Mouse (Mus musculus) olfactory bulb, adult 2 months (tissue): ENCODE results near the gene Magel2. TPM values are rescaled to one million over a fixed set of nuclear protein-coding genes. Genes with fewer than 3 reads are reported as not detected.

ENCODE experiments used
- H3K27ac ChIP-seq: fragments of 200-500 bp; 2 replicates; pipeline ENCODE4 v1.5.1; 2012; ENCODE audit warnings: low read depth, low read length; ENCODE audit not compliant: insufficient read depth
- H3K4me1 ChIP-seq: fragments of 200-500 bp; 2 replicates; pipeline ENCODE4 v1.6.1; 2012; ENCODE audit warnings: low read length; ENCODE audit not compliant: control insufficient read depth, insufficient read depth
- H3K4me3 ChIP-seq: fragments of 200-500 bp; 2 replicates; pipeline ENCODE4 v1.5.1; 2012; ENCODE audit warnings: mild to moderate bottlenecking, low read depth, low read length, moderate library complexity; ENCODE audit not compliant: insufficient read depth
- CTCF ChIP-seq: fragments of 200-500 bp; IDR thresholded peaks from 2 replicates; pipeline ENCODE4 v1.5.1; 2012; ENCODE audit warnings: low read depth, mild to moderate bottlenecking, low read length, moderate library complexity; ENCODE audit not compliant: insufficient read depth
- POLR2A ChIP-seq: fragments of 200-500 bp; IDR thresholded peaks from 2 replicates; pipeline ENCODE4 v1.6.1; 2012; ENCODE audit warnings: mild to moderate bottlenecking, low read depth, low read length, moderate library complexity; ENCODE audit not compliant: insufficient read depth
- WGBS: fragments of 180-500 bp; shearing (Covaris S2); methylation state at CpG from one replicate; pipeline ENCODE4 v1.1.7; 2018; 5-methylcytosine and 5-hydroxymethylcytosine counted together
- polyA plus RNA-seq: library from polyadenylated mRNA; stranded (reverse); fragments of >200 nt; gene quantifications from 2 replicates; pipeline ENCODE4 v1.2.4, GENCODE M21; 2012; ENCODE audit warnings: low replicate concordance; ENCODE audit not compliant: missing spikeins, insufficient read depth, insufficient read length

The Magel2 gene
- polyA plus RNA-seq, 1 experiment = not detected

DNA sequence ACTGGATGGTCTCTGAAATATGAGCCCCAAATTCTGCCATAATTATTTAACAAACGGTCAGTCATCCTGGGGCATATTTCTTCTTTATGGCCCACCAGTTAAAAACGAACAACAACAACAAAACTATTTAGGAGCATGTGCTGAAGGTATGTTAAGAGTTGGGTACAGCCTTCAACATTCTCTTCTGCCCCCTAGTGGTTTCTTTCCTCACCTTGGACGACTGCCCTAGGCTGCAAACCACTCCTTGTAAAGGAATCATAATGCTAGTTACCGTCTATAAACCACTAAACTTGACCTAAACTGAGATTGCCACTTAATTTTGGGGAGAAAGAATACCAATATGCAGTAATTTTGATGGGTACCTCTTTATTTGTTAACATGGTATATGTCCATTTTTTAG lies 1.2 kb upstream of the Magel2 start:
- TF ChIP-seq POLR2A (no peak), CTCF (no peak)
- Histone ChIP-seq H3K4me1 (peaks cover 7% of the 10 kb centered on the region), H3K4me3 (no peak overlapping the region), H3K27ac (no peak overlapping the region)
- 31% methylated on average over 4 of the region's 4 CpGs for WGBS

DNA sequence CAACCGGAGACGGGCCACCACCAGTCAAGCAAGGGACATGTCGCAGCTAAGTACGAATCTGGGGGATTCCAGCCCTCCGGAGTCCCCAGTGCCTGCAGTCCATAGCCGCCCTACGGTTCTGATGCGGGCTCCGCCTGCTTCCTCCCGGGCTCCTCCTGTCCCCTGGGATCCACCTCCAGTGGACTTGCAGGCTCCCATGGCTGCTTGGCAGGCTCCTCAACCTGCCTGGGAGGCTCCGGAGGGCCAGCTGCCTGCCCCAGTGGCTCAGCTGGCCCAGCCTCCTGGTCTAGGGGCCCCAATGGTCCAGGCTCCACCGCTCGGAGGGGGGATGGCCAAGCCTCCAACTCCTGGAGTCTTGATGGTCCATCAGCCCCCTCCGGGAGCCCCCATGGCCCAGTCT lies 503 bp downstream of the Magel2 start:
- Histone ChIP-seq H3K27ac (no peak overlapping the region), H3K4me1 (peaks cover 7% of the 10 kb centered on the region), H3K4me3 (peak overlapping the region; percentile 15)
- WGBS = 37% methylated on average over 14 of the region's 14 CpGs
- no peak for TF ChIP-seq POLR2A
- TF ChIP-seq CTCF = no peak

DNA sequence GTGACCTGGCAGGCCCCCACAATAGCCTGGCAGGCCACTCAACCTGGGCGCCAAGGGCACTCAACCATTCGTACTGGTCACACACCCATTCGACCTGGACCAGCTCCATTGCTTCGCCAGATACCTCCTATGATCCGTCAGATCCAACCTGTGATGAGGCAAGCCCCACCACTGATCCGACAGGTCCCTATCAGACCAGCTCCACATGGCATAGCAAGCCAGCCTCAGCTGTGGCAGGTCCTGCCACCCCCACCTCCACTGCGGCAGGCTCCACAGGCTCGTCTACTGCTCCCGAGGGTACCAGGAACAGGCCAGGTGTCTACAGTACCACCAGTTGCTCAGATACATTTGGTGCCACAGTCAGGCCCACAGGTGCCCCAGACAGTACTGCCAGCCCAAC lies 1.7 kb downstream of the Magel2 start:
- Histone ChIP-seq H3K4me1 (peaks cover 7% of the 10 kb centered on the region), H3K27ac (no peak overlapping the region), H3K4me3 (no peak overlapping the region)
- 92% methylated on average over 9 of the region's 9 CpGs for WGBS
- TF ChIP-seq POLR2A (no peak), CTCF (no peak)

DNA sequence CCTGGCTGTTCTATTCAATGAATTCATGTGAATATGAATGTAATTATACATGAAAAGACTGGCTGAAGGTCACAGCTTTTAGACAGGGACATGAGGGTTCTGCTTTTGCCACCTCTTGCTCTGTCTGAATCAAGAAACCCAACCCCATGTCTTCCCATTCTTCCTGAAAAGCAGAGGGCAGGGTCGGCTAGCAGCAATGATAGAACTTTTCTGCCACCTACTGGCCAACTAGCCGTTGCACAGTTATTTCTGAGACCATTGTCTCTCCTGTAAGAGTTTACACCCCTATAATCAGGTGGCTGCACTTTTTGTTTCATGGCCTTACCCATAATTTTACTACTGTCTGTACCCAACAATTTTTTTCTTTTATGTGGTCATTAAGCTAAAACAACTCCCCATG lies 5.6 kb downstream of the Magel2 start:
- TF ChIP-seq POLR2A (no peak), CTCF (no peak)
- Histone ChIP-seq H3K4me3 (no peak overlapping the region), H3K27ac (no peak overlapping the region), H3K4me1 (peaks cover 1% of the 10 kb centered on the region)
- 14% methylated on average over 2 of the region's 2 CpGs for WGBS

DNA sequence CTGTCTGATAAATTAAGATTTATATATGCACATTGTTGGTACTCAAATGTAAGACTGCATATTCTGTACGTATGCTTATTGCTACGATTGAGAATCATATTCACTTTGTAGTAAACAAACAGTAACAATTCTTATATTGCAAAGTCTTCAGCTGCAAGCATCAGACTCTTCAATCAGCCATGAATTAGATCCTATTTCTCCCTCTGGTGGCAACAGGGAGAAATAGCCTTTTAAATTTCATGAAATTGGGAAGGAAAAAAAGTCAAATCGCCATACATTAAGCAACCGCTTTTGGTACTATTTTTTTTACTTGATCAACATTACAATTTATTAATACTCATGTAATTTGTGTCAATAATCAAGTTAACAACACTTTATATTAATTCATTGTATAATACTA lies 11.5 kb downstream of the Magel2 start:
- H3K4me1 ChIP-seq = no peaks in the 10 kb centered on the region
- TF ChIP-seq CTCF (no peak), POLR2A (no peak)
- WGBS = 44% methylated on average over 4 of the region's 4 CpGs
- H3K27ac ChIP-seq = no peak overlapping the region
- no peak overlapping the region for H3K4me3 ChIP-seq

DNA sequence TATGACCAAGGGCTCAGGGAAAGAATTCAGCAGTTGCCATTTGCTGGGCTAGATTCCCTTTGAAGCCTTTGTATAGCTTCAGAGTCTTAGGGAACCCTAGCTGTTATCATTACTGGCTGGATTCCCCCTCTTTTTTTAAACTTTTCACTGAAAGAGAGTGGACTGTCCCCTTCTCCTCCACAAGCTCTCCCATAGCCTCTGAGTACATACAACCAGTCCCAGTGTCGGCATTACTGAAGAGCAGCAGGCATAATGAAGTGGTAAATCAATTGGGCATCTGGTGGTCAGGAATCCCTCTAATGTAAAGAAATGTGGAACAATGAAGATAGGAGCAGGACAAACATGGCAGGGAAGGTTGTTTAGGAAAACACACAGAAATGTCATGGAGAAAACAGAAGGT lies 15.4 kb downstream of the Magel2 start:
- H3K4me3 ChIP-seq = no peak overlapping the region
- TF ChIP-seq POLR2A (no peak), CTCF (no peak)
- no peak overlapping the region for H3K27ac ChIP-seq
- no peaks in the 10 kb centered on the region for H3K4me1 ChIP-seq
- WGBS = 56% methylated on average over 1 of the region's 1 CpGs

DNA sequence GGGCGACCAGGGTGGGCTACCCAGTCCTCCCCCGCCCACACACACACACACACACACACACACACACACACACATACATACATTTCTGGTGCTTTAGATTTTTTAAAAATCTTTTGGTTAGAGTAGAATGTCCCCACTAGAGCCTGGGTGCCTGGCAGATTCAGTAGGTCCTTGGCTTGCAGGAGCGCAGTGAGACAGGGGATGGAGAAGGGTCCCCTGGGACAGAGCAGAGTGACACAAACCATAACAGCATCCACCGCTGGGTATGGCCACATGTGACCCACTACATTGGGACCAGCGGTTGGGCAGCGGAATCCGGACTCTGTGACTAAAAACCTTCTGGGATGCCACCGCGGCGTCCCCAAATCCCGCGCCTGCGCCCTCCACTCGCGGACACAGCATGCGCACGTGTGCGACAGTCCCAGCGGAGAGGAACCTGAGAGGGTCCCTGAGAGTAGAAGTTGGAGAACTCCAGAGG lies 29.8 kb downstream of the Magel2 start:
- 0 out of 2 replicates have a peak, but pooled peaks cover 3% of the 10 kb centered on the region for H3K4me1 ChIP-seq
- H3K4me3 ChIP-seq = peak overlapping the region; percentile 37
- no peak overlapping the region for H3K27ac ChIP-seq
- no peak for TF ChIP-seq CTCF
- TF ChIP-seq POLR2A = no peak
- 48% methylated on average over 19 of the region's 19 CpGs for WGBS

DNA sequence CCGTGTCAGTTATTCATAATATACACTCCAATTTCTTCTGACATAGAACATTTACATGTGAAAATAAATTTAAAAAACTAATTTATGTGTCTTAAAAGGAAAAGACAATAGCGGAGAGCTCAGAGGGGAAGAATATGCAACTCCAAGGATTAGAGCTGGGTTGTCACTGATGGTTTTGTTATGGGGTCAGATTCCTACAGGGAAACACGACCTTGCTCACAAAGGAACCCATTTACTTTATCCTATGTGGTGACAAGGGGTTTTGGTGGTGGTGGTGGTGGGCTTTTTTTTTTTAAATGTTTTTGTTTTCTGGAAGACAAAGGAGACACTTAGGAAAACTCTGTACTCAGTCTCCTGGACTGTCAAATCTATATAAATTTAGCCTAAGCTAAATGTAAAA lies 31.0 kb downstream of the Magel2 start:
- Histone ChIP-seq H3K27ac (no peak overlapping the region), H3K4me3 (no peak overlapping the region), H3K4me1 (0 out of 2 replicates have a peak, but pooled peaks cover 3% of the 10 kb centered on the region)
- no peak for TF ChIP-seq POLR2A
- 55% methylated on average over 3 of the region's 3 CpGs for whole genome bisulfite sequencing

DNA sequence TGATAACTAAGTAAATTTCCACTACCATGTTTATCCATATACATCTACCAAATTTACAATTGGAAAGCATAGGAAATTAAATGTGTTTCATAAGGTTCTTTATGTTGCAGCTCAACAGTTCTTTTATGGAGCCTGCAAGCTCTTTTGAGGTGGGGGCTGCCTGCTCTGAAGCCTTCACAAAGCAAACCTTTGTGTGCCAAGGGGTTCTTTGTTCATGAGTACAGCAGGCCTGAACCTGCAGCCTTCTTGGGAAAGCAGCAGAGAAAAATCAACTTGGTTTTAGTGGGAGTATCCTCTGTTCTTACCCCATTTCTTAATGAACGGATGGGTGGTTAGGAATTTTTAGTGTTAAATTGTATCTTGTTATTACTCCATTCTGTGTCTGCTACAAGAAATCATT lies 38.4 kb downstream of the Magel2 start:
- H3K4me3 ChIP-seq = no peak overlapping the region
- H3K27ac ChIP-seq = no peak overlapping the region
- WGBS = 46% methylated on average over 1 of the region's 1 CpGs
- TF ChIP-seq POLR2A = no peak
- no peaks in the 10 kb centered on the region; the same call in 1 of the 2 replicates for H3K4me1 ChIP-seq

DNA sequence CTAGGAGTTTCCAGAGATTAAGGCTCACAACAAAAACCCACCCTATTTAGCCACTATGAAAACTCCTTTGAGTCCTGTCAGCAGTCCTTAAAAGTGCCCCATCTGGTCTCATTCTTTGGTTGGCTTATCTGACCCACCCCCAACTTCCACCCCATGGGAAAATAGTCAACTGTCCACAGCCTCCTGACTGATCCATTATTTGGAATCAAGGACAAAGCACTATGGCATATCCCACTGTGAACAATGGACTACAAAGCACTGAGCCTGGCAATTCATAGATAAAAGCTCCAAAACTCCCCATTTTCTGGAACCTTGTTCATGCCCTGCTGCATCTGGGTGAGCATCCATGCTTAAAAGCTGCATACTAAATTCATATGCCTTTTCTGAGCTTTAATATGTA lies 39.4 kb downstream of the Magel2 start:
- H3K4me1 ChIP-seq = no peaks in the 10 kb centered on the region; the same call in 1 of the 2 replicates
- no peak overlapping the region for H3K4me3 ChIP-seq
- TF ChIP-seq CTCF (no peak), POLR2A (no peak)
- no peak overlapping the region for H3K27ac ChIP-seq
